Mouse (Mus musculus): ENCODE measurements around the gene Aknad1.

GRCm38 (mm10) chr3:108766943-108767342 lies 27.5 kb downstream of the Aknad1 start:
- no peak for TF ChIP-seq CTCF (IDR thresholded peaks at IDR 0.05; ENCODE audit: low read depth)
- no peak for TF ChIP-seq EP300 (optimal IDR thresholded peaks at IDR 0.05)

All from stomach, postnatal 0 days (tissue).